Comparison of ENCODE assay signal across 15 mouse cellular contexts in genomic region chr3:105701399-105701798, GRCm38 (mm10). TPM values are rescaled to one million over a fixed set of nuclear protein-coding genes. Genes with fewer than 3 reads are reported as not detected.
DNase-seq lines count a peak whose midpoint lies in the region; ATAC-seq lines count a peak whose summit lies in the region.
"Had no signal": no experiment of that assay in that cellular context is flagged by ENCODE, and none has a peak within 500 bp of the region (broad histone marks: within the 10 kb centered on the region; RNA-seq: fewer than 3 reads in every experiment).

No protein-coding gene starts in this region.

- 54% methylated on average over 5 of the region's 5 CpGs for WGBS in kidney, embryonic 15.5 days
- 22% methylated on average over 5 of the region's 5 CpGs for WGBS in heart, embryonic 16.5 days
- WGBS in liver, embryonic 16.5 days (ENCODE audit: insufficient replicate concordance): 22% methylated on average over 5 of the region's 5 CpGs

- no peaks in the 10 kb centered on the region for H3K9me3 ChIP-seq in kidney, embryonic 15.5 days (replicated peaks)
- H3K9me3 ChIP-seq in heart, embryonic 16.5 days (replicated peaks; ENCODE audit: control insufficient read depth, low read length): no peaks in the 10 kb centered on the region
- no peaks in the 10 kb centered on the region for H3K9me3 ChIP-seq in liver, embryonic 16.5 days (replicated peaks; ENCODE audit: control insufficient read depth, low read length)
- H3K9me3 ChIP-seq: hindbrain, embryonic 15.5 days had no signal

- intact Hi-C loops in left cerebral cortex, postnatal 4 days (cut with DNase I): no loop called here

- H3K4me3 ChIP-seq in kidney, embryonic 15.5 days (replicated peaks): no peak overlapping the region
- no peak overlapping the region for H3K4me3 ChIP-seq in heart, embryonic 16.5 days (ENCODE audit: low read length)
- H3K4me3 ChIP-seq in liver, embryonic 16.5 days (ENCODE audit: low read depth, low read length): no peak overlapping the region; the same call in 1 of the 2 replicates
- H3K4me3 ChIP-seq: hindbrain, embryonic 15.5 days had no signal

- peaks cover 35% of the 10 kb centered on the region for H3K4me1 ChIP-seq in kidney, embryonic 15.5 days
- H3K4me1 ChIP-seq in heart, embryonic 16.5 days (ENCODE audit: control insufficient read depth, insufficient read depth, low read length): peaks cover 48% of the 10 kb centered on the region
- H3K4me1 ChIP-seq in liver, embryonic 16.5 days (ENCODE audit: control insufficient read depth, low read depth, low read length): peaks cover 61% of the 10 kb centered on the region

- DNase-seq in kidney, postnatal 25 days: peak; percentile 13 to 65
- DNase-seq in left cerebral cortex, postnatal 4 days: no peak
- no peak for DNase-seq in urinary bladder, postnatal 10 days (ENCODE audit: low spot score)
- no peak for DNase-seq in adrenal gland, postnatal 14 days
- DNase-seq: adrenal gland, postnatal 10 days; cerebellum, adult 11-12 months; lung, postnatal 36 days had no signal

- H3K4me2 ChIP-seq in kidney, embryonic 15.5 days: no peak overlapping the region
- H3K4me2 ChIP-seq in heart, embryonic 16.5 days (ENCODE audit: low read depth, low read length): peak overlapping the region; percentile 39
- H3K4me2 ChIP-seq in liver, embryonic 16.5 days (ENCODE audit: low read depth, low read length): peak overlapping the region; percentile 8
- H3K4me2 ChIP-seq: hindbrain, embryonic 15.5 days had no signal

- peaks cover 38% of the 10 kb centered on the region for H3K27me3 ChIP-seq in kidney, embryonic 15.5 days
- H3K27me3 ChIP-seq in heart, embryonic 16.5 days (ENCODE audit: control insufficient read depth, insufficient read depth, low read length): no peaks in the 10 kb centered on the region
- peaks cover 19% of the 10 kb centered on the region for H3K27me3 ChIP-seq in liver, embryonic 16.5 days (ENCODE audit: control insufficient read depth, insufficient read depth, low read depth, low read length)

- no peak overlapping the region for H3K27ac ChIP-seq in kidney, embryonic 15.5 days
- H3K27ac ChIP-seq in heart, embryonic 16.5 days (ENCODE audit: low read length): peak overlapping the region; percentile 70
- no peak overlapping the region; the same call in 1 of the 2 replicates for H3K27ac ChIP-seq in liver, embryonic 16.5 days (ENCODE audit: low read length)
- H3K27ac ChIP-seq: hindbrain, embryonic 15.5 days had no signal

- no peak for ATAC-seq in kidney, embryonic 15.5 days (replicated peaks; ENCODE audit: low FRiP score)
- ATAC-seq in erythroid progenitor cell, adult 5-6 weeks (replicated peaks; ENCODE audit: low FRiP score, poor library complexity, severe bottlenecking): 0 out of 2 replicates have a peak, but pooled peaks have one; percentile 7
- ATAC-seq in heart, embryonic 16.5 days (replicated peaks; ENCODE audit: extremely low read depth, insufficient read depth, low FRiP score): peak; percentile 26; the same call in 1 of the 2 replicates
- ATAC-seq in liver, embryonic 16.5 days (ENCODE audit: low read depth): peak; percentile 6; the same call in 1 of the 2 replicates
- ATAC-seq: CD4-positive, CD25-positive, alpha-beta regulatory T cell, adult 4 months; forebrain, embryonic 14.5 days had no signal

- no peaks in the 10 kb centered on the region for H3K36me3 ChIP-seq in kidney, embryonic 15.5 days
- H3K36me3 ChIP-seq in heart, embryonic 16.5 days (ENCODE audit: control insufficient read depth, insufficient read depth): no peaks in the 10 kb centered on the region
- no peaks in the 10 kb centered on the region for H3K36me3 ChIP-seq in liver, embryonic 16.5 days (ENCODE audit: control insufficient read depth, insufficient read depth)
- H3K36me3 ChIP-seq: hindbrain, embryonic 15.5 days had no signal

- no peak overlapping the region for H3K9ac ChIP-seq in kidney, embryonic 15.5 days
- H3K9ac ChIP-seq in heart, embryonic 16.5 days (ENCODE audit: low read length): no peak overlapping the region; the same call in 1 of the 2 replicates
- H3K9ac ChIP-seq in liver, embryonic 16.5 days (ENCODE audit: low read depth, low read length): peak overlapping the region; percentile 38
- H3K9ac ChIP-seq: hindbrain, embryonic 15.5 days had no signal

RNA-seq across cellular contexts. Expression of gene Inka2, which starts 3.0 kb away (rescaled TPM):
- polyA plus RNA-seq in kidney, embryonic 15.5 days (2015; fragmentation: Nextera tagmentation; extraction: Ambion mirVana): 1.4 and 1.7 TPM in 2 replicates
- total RNA-seq in erythroid progenitor cell, adult 5-6 weeks (2015; ENCODE audit: low replicate concordance): not detected in 2 replicates
- not detected in 2 replicates for total RNA-seq in erythroid progenitor cell, adult 5-6 weeks (2017; ENCODE audit: low replicate concordance)
- 2.9 and 3.3 TPM in 2 replicates for polyA plus RNA-seq in heart, embryonic 16.5 days (2015; fragmentation: Nextera tagmentation; extraction: Ambion mirVana)
- 0.11 and 0.28 TPM in 2 replicates for polyA plus RNA-seq in liver, embryonic 16.5 days (2015; fragmentation: Nextera tagmentation; extraction: Ambion mirVana)
- total RNA-seq in left cerebral cortex, postnatal 4 days (2021): 10 to 100 TPM; 14.7 to 15.5 TPM
- 4.8 and 5.1 TPM in 2 replicates for total RNA-seq in adrenal gland, postnatal 14 days (2021)
- total RNA-seq: monocyte, adult 5-6 weeks had no signal

RNA-seq across cellular contexts. Expression of gene Ddx20, which starts 14.0 kb away (rescaled TPM):
- 38.0 and 38.7 TPM in 2 replicates for polyA plus RNA-seq in kidney, embryonic 15.5 days (2015; fragmentation: Nextera tagmentation; extraction: Ambion mirVana)
- 21.3 and 28.1 TPM in 2 replicates for total RNA-seq in erythroid progenitor cell, adult 5-6 weeks (2015; ENCODE audit: low replicate concordance)
- 25.4 and 33.1 TPM in 2 replicates for total RNA-seq in erythroid progenitor cell, adult 5-6 weeks (2017; ENCODE audit: low replicate concordance)
- polyA plus RNA-seq in heart, embryonic 16.5 days (2015; fragmentation: Nextera tagmentation; extraction: Ambion mirVana): 20.9 and 22.4 TPM in 2 replicates
- 13.3 and 16.1 TPM in 2 replicates for polyA plus RNA-seq in liver, embryonic 16.5 days (2015; fragmentation: Nextera tagmentation; extraction: Ambion mirVana)
- 10 to 100 TPM; 15.3 to 16.3 TPM for total RNA-seq in left cerebral cortex, postnatal 4 days (2021)
- 17.4 and 17.6 TPM in 2 replicates for total RNA-seq in adrenal gland, postnatal 14 days (2021)

Comparison
In these comparisons a context has a peak if more than half of its experiments do, and no peak if none do; other contexts are left out.
1. DNase-seq: peak in kidney, postnatal 25 days (2 of 2); none in left cerebral cortex, postnatal 4 days (single experiment), urinary bladder, postnatal 10 days (single experiment) and adrenal gland, postnatal 14 days (single experiment).